Mouse (Mus musculus): ENCODE measurements around the gene Ugt1a7c. TPM values are rescaled to one million over a fixed set of nuclear protein-coding genes. Genes with fewer than 3 reads are reported as not detected.

Gene Ugt1a7c
- total RNA-seq, 2 experiments from 2014 or later = 0.51 to 1.3 TPM

- DNase-seq = no peak
Observed at GRCm38 (mm10) chr1:88262255-88262654, 167.4 kb downstream of the Ugt1a7c start.

DNA sequence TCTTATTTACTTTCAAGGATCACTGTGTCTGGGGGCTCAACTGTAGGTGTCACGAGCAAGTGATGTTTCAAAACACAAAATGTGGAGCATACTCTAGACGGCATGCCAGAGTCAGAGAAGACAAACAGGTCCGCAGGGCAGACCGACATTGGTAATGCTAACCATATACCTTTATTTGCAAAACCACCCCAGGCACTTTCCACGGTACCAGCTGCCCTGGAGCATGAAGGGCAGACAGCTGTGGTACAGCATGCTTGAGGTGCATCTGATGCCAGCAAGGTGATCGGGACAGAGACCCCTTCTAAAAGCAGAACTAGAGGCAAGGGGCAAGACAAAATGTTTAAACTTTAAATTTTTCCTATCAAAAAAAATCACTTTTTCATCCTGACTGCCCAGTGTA is 168.1 kb downstream of the Ugt1a7c start:
- DNase-seq = no peak

DNA sequence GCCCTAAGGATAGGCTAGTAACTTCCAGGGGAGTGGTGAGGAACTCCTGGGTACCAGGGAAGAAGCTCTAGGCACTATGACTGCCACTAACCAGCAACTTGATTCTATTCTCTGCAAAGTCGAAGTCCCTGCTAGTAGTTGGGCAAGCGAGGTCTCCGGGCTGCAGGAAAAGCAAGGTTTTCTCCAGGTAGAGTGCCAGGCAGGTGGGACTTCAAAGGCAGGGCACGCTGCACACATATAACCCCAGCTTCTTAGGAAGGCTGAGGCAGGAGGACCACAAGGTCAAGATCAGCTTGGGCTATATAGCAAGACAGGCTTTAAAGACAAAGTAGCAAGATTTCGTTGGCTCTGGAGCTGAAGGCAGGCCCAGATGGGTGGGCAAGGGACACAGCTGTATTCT is 168.9 kb downstream of the Ugt1a7c start:
- no peak for DNase-seq

- no peak for DNase-seq
Observed at GRCm38 (mm10) chr1:88264237-88264868, 169.5 kb downstream of the Ugt1a7c start.

GRCm38 (mm10) chr1:88264869-88265240 is 170.0 kb downstream of the Ugt1a7c start:
- no peak for DNase-seq

DNA sequence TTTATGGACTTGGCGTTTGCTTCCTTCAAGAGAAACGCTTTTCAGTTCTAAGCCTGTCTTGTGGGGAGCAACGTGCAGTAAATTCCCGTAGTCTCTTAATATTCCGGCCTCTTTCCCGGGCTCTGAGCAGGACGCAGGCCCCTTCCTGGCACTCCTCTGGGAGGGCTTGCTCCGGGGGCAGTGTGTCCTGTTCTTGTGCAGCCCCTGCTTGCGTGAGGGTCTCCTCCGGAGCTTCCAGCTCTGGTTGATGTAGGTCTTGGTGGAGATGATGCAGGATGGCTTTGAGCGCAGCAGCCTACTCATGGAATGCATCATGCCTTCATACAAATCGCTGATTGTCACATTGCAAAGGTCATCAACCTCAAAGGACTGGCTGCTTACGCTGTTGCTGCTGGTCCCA is 171.3 kb downstream of the Ugt1a7c start:
- no peak for DNase-seq

GRCm38 (mm10) chr1:88267489-88267888 is 172.6 kb downstream of the Ugt1a7c start:
- no peak for DNase-seq

DNA sequence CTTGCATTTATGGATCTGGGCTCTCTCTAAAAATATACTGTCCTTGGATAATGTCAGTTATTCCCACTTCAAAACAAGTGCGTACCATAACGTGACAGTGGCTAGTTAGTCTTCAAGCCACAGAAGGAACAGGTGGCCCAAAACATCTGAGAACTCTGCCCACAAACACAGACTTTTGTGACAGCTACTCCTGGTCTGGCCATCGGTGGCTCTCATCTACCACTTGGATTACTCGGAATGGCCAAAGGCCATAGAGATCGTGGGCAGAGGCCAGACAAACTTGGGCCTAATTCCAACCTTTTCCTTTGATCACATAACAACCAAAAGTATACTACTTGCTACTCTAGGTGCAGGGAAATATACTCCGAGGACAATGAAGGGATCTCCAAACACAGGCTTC is 173.2 kb downstream of the Ugt1a7c start:
- no peak for DNase-seq

Other genes with a start within 250 kb of the Ugt1a7c start
- 100 to 1,000 TPM; 104 to 118 TPM for gene Dgkd, start 241.8 kb upstream of the Ugt1a7c start, total RNA-seq (2021)
- gene Usp40, start 86.5 kb upstream of the Ugt1a7c start, total RNA-seq (2021) = 10 to 100 TPM; 21.4 to 25.6 TPM
- gene Ugt1a10, start 39.7 kb upstream of the Ugt1a7c start, total RNA-seq (2021) = not detected
- not detected for gene Ugt1a9, start 24.3 kb upstream of the Ugt1a7c start, total RNA-seq (2021)
- not detected for gene Ugt1a8, start 7.2 kb upstream of the Ugt1a7c start, total RNA-seq (2021)
- gene Ugt1a6b, start 8.2 kb downstream of the Ugt1a7c start, total RNA-seq (2021) = not detected
- gene Ugt1a6a, start 39.7 kb downstream of the Ugt1a7c start, total RNA-seq (2021) = under 1 TPM; 0.52 to 0.86 TPM
- gene Ugt1a5, start 71.0 kb downstream of the Ugt1a7c start, total RNA-seq (2021) = not detected
- gene Ugt1a2, start 105.5 kb downstream of the Ugt1a7c start, total RNA-seq (2021) = not detected
- 1 to 10 TPM; 2.2 to 3.0 TPM for gene Dnajb3, start 110.7 kb downstream of the Ugt1a7c start, total RNA-seq (2021)
- not detected for gene Ugt1a1, start 116.9 kb downstream of the Ugt1a7c start, total RNA-seq (2021)
- under 1 TPM in 1 of 2 experiments, not detected in 1; 0.05 TPM for gene Mroh2a, start 131.9 kb downstream of the Ugt1a7c start, total RNA-seq (2021)
- 10 to 100 TPM; 30.7 to 36.6 TPM for gene Hjurp, start 182.6 kb downstream of the Ugt1a7c start, total RNA-seq (2021)
- under 1 TPM in 1 of 2 experiments, not detected in 1; 0.15 TPM for gene Trpm8, start 182.6 kb downstream of the Ugt1a7c start, total RNA-seq (2021)